Mouse (Mus musculus) stomach, embryonic 14.5 days (tissue): ENCODE results near the gene Igf2r. TPM values are rescaled to one million over a fixed set of nuclear protein-coding genes. Genes with fewer than 3 reads are reported as not detected.

Source experiments
- ATAC-seq: fragments of 200-750 bp; cut with Nextera tagmentation; 2 replicates; pipeline ENCODE4 v1.8.0; 2017; ENCODE audit warnings: low read depth, moderate TSS enrichment; ENCODE audit not compliant: insufficient number of reproducible peaks, insufficient read depth, low FRiP score
- H3K27ac ChIP-seq: fragments of 300-500 bp; sonication (generic); 2 replicates; pipeline ENCODE4 v1.5.1; 2014; ENCODE audit warnings: mild to moderate bottlenecking, low read length, moderate library complexity, mixed read lengths
- H3K27me3 ChIP-seq: fragments of 300-500 bp; sonication (generic); 2 replicates; pipeline ENCODE4 v1.6.1; 2014; ENCODE audit warnings: low read length, control low read depth, mixed read lengths; ENCODE audit not compliant: control insufficient read depth, insufficient read depth
- H3K36me3 ChIP-seq: fragments of 300-500 bp; sonication (generic); 2 replicates; pipeline ENCODE4 v1.6.1; 2014; ENCODE audit warnings: mild to moderate bottlenecking, control low read depth, low read length, moderate library complexity, mixed read lengths; ENCODE audit not compliant: control insufficient read depth, insufficient read depth
- H3K4me1 ChIP-seq: fragments of 300-500 bp; sonication (generic); 2 replicates; pipeline ENCODE4 v1.6.1; 2014; ENCODE audit warnings: low read length, control low read depth, mixed read lengths; ENCODE audit not compliant: control insufficient read depth, insufficient read depth
- H3K4me2 ChIP-seq: fragments of 300-500 bp; sonication (generic); replicated peaks from 2 replicates; pipeline ENCODE4 v1.6.1; 2014; ENCODE audit warnings: low read depth, low read length, control low read depth
- H3K4me3 ChIP-seq: fragments of 300-500 bp; sonication (generic); 2 replicates; pipeline ENCODE4 v1.5.1; 2014; ENCODE audit warnings: low read depth, low read length, control low read depth
- H3K9ac ChIP-seq: fragments of 300-500 bp; sonication (generic); replicated peaks from 2 replicates; pipeline ENCODE4 v1.6.1; 2014; ENCODE audit warnings: low read depth, mild to moderate bottlenecking, control low read depth, low read length, moderate library complexity, mixed read lengths
- H3K9me3 ChIP-seq: fragments of 300-500 bp; sonication (generic); 2 replicates; pipeline ENCODE4 v1.6.1; 2016; ENCODE audit warnings: low read depth, low read length, control low read depth; ENCODE audit not compliant: control insufficient read depth
- WGBS: fragments of 180-500 bp; shearing (Covaris S2); extraction: QIAGEN DNeasy Blood & Tissue Kit; methylation state at CpG from one replicate; pipeline ENCODE4 v1.1.7; 2014; 5-methylcytosine and 5-hydroxymethylcytosine counted together
- polyA plus RNA-seq: library from polyadenylated mRNA; unstranded; fragments of >200 nt; fragmentation: Nextera tagmentation; extraction: Ambion mirVana; gene quantifications from 2 replicates; pipeline ENCODE4 v1.2.1, GENCODE M21; 2014

Gene Igf2r
- polyA plus RNA-seq, 1 experiment from 2014 or later, result 46.0 TPM

DNA sequence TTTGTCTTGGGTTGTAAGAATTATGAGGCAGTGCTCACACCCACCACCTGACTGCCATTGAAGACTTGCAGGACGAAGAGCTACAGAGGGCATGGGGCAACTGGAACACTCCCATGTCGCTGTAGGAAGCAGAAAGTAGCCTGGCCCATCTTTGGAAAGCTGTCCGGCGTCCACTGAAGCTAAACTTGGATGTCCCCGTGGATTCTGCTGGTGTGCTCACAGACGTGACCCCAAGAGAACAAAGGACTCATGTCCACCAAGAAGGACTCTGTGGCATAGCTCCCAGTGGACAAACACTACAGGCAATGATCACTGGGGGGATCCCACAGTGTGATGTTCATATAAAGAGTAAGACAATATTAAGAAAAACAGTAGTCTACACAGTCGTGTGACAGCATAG lies 110.7 kb downstream of the Igf2r start:
- ATAC-seq, result no peak
- 78% methylated on average over 7 of the region's 7 CpGs for WGBS

DNA sequence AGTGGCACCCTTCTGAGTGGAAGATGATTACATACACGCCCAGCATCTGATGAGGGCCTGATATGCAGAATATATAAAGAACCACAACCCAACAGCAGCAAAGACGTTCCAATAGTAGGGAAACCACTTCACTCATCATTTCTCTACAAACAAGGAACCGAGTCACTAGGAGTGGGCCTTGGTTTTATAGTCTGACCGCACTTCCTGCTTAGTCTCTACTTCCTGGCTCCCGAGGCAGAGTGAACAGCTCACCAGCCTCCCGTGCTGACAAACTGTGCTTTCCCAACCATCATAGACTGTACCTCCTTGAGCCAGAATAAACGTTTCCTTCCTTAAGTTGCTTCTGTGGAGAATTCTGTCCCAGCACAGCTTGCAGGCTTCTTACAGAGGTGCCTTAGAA lies 113.6 kb downstream of the Igf2r start:
- H3K36me3 ChIP-seq, result no peaks in the 10 kb centered on the region
- no peaks in the 10 kb centered on the region for H3K27me3 ChIP-seq
- H3K4me2 ChIP-seq, result no peak overlapping the region
- no peaks in the 10 kb centered on the region for H3K9me3 ChIP-seq
- H3K4me3 ChIP-seq, result no peak overlapping the region
- H3K27ac ChIP-seq, result no peak overlapping the region
- no peak for ATAC-seq
- H3K4me1 ChIP-seq, result no peaks in the 10 kb centered on the region
- no peak overlapping the region for H3K9ac ChIP-seq
- WGBS, result 69% methylated on average over 7 of the region's 7 CpGs

More for the DNA sequence above, 110.7 kb downstream of the Igf2r start:
- Histone ChIP-seq H3K9me3 (no peaks in the 10 kb centered on the region), H3K9ac (no peak overlapping the region), H3K4me2 (no peak overlapping the region), H3K27me3 (no peaks in the 10 kb centered on the region), H3K27ac (no peak overlapping the region), H3K4me1 (no peaks in the 10 kb centered on the region), H3K4me3 (no peak overlapping the region), H3K36me3 (no peaks in the 10 kb centered on the region)

DNA sequence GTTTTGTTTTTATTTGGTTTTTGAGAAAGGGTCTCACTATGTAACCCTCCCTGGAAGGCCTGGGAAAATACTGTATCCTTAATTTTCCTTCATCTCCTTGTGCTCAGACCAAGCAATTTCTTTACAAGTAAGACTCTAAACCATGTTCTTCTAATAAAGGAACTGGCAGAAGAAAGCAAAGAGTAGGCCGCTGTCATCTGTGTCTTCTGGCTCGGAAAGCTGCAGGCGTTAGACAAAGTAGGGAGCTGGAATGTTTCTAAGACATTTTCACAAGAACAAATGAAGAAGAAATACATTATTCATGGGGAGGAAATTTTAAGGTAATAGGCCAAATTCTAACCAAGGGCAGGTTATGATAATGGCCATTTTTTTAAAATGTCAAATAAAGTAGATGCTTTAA lies 115.4 kb downstream of the Igf2r start:
- Histone ChIP-seq H3K36me3 (no peaks in the 10 kb centered on the region), H3K4me2 (no peak overlapping the region), H3K27me3 (no peaks in the 10 kb centered on the region), H3K9ac (no peak overlapping the region), H3K4me3 (no peak overlapping the region), H3K4me1 (no peaks in the 10 kb centered on the region), H3K27ac (no peak overlapping the region), H3K9me3 (no peaks in the 10 kb centered on the region)
- WGBS, result 81% methylated on average over 3 of the region's 3 CpGs
- ATAC-seq, result no peak

DNA sequence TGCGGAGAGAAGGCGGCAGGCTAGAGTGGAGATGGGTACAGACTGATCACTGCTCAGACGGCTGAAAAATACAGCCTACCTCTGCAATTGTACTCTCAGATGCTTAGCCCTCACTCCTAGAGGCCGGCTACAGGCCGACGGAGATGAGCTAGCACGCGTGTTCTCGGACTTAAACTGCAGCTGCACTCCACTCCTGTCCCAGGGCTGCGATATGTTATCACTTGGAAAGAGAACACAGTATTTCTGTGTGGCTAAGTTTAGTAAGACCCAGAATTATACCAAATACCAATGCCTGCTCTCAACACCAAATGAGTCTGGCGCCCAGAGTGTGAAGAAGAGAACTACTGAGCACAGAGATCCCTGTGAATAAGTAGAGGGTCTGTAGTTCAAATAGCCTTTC lies 116.9 kb downstream of the Igf2r start:
- no peak overlapping the region for H3K4me3 ChIP-seq
- H3K27me3 ChIP-seq, result no peaks in the 10 kb centered on the region
- no peak overlapping the region for H3K9ac ChIP-seq
- 90% methylated on average over 11 of the region's 11 CpGs for WGBS
- no peak overlapping the region for H3K4me2 ChIP-seq
- ATAC-seq, result no peak
- no peaks in the 10 kb centered on the region for H3K9me3 ChIP-seq
- no peaks in the 10 kb centered on the region for H3K36me3 ChIP-seq
- H3K4me1 ChIP-seq, result no peaks in the 10 kb centered on the region
- H3K27ac ChIP-seq, result no peak overlapping the region

DNA sequence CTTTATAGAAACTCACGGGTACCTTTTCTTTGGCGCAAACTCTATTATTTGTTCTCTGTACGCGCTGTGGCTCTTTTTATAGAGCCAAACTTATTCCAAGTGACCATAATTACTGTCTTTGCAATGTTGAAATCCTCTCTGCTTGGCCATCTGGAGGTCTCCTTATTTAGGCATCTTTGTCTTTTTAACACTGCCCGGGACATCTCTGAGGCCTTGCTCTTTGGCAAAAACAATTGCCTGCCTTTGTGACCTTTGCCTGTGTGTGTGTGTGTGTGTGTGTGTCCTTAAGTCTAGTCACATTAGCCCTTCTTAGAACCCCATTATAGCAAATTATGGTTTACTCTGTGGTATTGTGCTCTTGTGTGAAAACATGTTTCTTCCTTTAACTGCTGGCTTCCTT lies 124.0 kb downstream of the Igf2r start:
- no peak overlapping the region for H3K9ac ChIP-seq
- no peaks in the 10 kb centered on the region for H3K27me3 ChIP-seq
- H3K27ac ChIP-seq, result no peak overlapping the region
- H3K9me3 ChIP-seq, result no peaks in the 10 kb centered on the region
- ATAC-seq, result no peak
- H3K4me3 ChIP-seq, result no peak overlapping the region
- 82% methylated on average over 5 of the region's 5 CpGs for WGBS
- no peak overlapping the region for H3K4me2 ChIP-seq
- H3K4me1 ChIP-seq, result no peaks in the 10 kb centered on the region
- H3K36me3 ChIP-seq, result no peaks in the 10 kb centered on the region

DNA sequence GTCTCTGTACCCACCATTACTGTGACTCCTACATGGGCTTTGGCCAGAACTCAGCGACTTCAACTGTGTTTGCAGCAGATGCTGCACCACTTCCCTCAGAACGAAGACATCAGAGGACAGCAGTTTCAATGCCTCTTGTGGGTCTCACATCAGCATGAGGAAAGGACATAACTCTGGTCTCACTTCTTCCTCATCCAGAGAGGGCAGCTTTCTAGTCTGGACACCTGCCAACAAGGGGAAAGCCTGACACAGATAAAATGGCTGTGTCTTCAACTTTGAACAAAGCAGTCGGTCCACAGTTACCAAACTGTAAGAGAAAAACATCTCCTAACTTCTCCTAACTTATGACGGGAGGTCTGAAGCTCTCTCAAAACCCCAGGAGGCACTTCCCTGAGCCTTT lies 128.4 kb downstream of the Igf2r start:
- Histone ChIP-seq H3K4me1 (no peaks in the 10 kb centered on the region), H3K4me2 (no peak overlapping the region), H3K36me3 (no peaks in the 10 kb centered on the region), H3K9ac (no peak overlapping the region), H3K27ac (no peak overlapping the region), H3K4me3 (no peak overlapping the region), H3K27me3 (no peaks in the 10 kb centered on the region), H3K9me3 (no peaks in the 10 kb centered on the region)
- no peak for ATAC-seq
- 72% methylated on average over 4 of the region's 4 CpGs for WGBS

DNA sequence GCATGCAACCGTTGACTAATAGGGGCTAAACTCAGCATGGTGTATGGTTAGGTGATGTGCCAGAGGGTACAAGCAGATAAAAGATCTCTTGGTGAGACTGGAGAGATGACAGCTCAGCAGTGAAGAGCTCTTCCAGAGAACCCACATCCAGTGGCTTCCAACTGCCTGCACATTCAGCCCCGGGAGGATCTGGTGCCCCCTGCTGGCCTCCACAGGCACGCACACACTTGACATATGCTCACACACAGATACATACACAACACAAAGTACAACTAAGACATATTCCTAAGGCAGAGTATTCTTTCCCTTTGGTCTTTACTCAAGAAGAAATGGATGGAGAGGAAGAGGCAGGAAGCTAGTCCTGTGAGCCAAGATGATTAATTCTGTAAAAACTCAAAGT lies 129.9 kb downstream of the Igf2r start:
- no peaks in the 10 kb centered on the region for H3K36me3 ChIP-seq
- no peaks in the 10 kb centered on the region for H3K9me3 ChIP-seq
- H3K4me1 ChIP-seq, result no peaks in the 10 kb centered on the region
- no peak overlapping the region for H3K4me3 ChIP-seq
- H3K9ac ChIP-seq, result no peak overlapping the region
- ATAC-seq, result no peak
- H3K27me3 ChIP-seq, result no peaks in the 10 kb centered on the region
- no peak overlapping the region for H3K27ac ChIP-seq
- WGBS, result 90% methylated on average over 3 of the region's 3 CpGs
- H3K4me2 ChIP-seq, result no peak overlapping the region

DNA sequence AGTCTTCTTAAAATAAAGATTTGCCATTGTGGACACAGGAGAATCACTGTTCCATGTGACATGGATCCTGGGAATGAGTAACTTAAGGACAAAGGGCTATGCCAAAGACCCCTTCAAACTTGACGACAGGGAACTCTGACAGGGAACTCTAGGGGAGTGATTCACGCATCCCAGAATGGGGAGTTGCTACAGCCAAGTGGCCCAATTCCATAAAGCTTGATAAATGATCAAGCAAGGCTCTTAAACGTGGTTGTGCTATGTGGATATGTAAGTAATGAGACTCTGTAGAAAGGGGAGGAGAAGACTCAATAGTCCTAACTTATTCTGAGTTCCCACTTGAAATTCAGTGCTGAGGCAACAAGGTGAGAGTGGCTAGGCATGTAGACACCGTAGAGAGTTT lies 134.7 kb downstream of the Igf2r start:
- Histone ChIP-seq H3K4me1 (no peaks in the 10 kb centered on the region; the same call in 1 of the 2 replicates), H3K4me2 (no peak overlapping the region), H3K9me3 (no peaks in the 10 kb centered on the region), H3K36me3 (no peaks in the 10 kb centered on the region), H3K27ac (no peak overlapping the region), H3K27me3 (no peaks in the 10 kb centered on the region), H3K4me3 (no peak overlapping the region), H3K9ac (no peak overlapping the region)
- 42% methylated on average over 4 of the region's 4 CpGs for WGBS
- no peak for ATAC-seq
